Mouse (Mus musculus) neural tube, embryonic 12.5 days (tissue): ENCODE measurements at regions not wholly inside any gene's neighbourhood (a gene's known extent, or its start where the extent isn't known, plus 50 kb on each side); places are given as distances from the start of the nearest gene placed in this dataset.

Experiments used
- ATAC-seq: fragments of 200-750 bp; cut with Nextera tagmentation; 2 replicates; pipeline ENCODE4 v1.8.0; 2017; ENCODE audit warnings: low read depth, mild to moderate bottlenecking, moderate TSS enrichment, moderate library complexity; ENCODE audit not compliant: low FRiP score
- H3K27ac ChIP-seq: fragments of 300-500 bp; sonication (generic); 2 replicates; pipeline ENCODE4 v1.5.1; 2016
- H3K27me3 ChIP-seq: fragments of 300-500 bp; sonication (generic); replicated peaks from 2 replicates; pipeline ENCODE4 v1.6.1; 2016; ENCODE audit warnings: mild to moderate bottlenecking
- H3K36me3 ChIP-seq: fragments of 300-500 bp; sonication (generic); 2 replicates; pipeline ENCODE4 v1.6.1; 2016; ENCODE audit warnings: mild to moderate bottlenecking
- H3K4me1 ChIP-seq: fragments of 300-500 bp; sonication (generic); 2 replicates; pipeline ENCODE4 v1.6.1; 2016
- H3K4me2 ChIP-seq: fragments of 300-500 bp; sonication (generic); replicated peaks from 2 replicates; pipeline ENCODE4 v1.6.1; 2016; ENCODE audit warnings: mild to moderate bottlenecking
- H3K4me3 ChIP-seq: fragments of 300-500 bp; sonication (generic); 2 replicates; pipeline ENCODE4 v1.5.1; 2016
- H3K9ac ChIP-seq: fragments of 300-500 bp; sonication (generic); 2 replicates; pipeline ENCODE4 v1.6.1; 2016; ENCODE audit warnings: mild to moderate bottlenecking
- H3K9me3 ChIP-seq: fragments of 300-500 bp; sonication (generic); 2 replicates; pipeline ENCODE4 v1.6.1; 2016; ENCODE audit warnings: mild to moderate bottlenecking
- WGBS: fragments of 180-500 bp; shearing (Covaris S2); methylation state at CpG from one replicate; pipeline ENCODE4 v1.1.7; 2016; 5-methylcytosine and 5-hydroxymethylcytosine counted together

GRCm38 (mm10) chr16:29001249-29001648 is 71.8 kb upstream of the Mb21d2 start:
- H3K4me3 ChIP-seq: no peak overlapping the region
- ATAC-seq: no peak
- WGBS: 80% methylated on average over 9 of the region's 9 CpGs
- H3K27me3 ChIP-seq: no peaks in the 10 kb centered on the region
- H3K27ac ChIP-seq: no peak overlapping the region
- H3K4me1 ChIP-seq: no peaks in the 10 kb centered on the region
- H3K4me2 ChIP-seq: no peak overlapping the region
- no peaks in the 10 kb centered on the region for H3K9me3 ChIP-seq
- no peak overlapping the region for H3K9ac ChIP-seq
- H3K36me3 ChIP-seq: no peaks in the 10 kb centered on the region

GRCm38 (mm10) chr16:28999641-29000040 is 70.2 kb upstream of the Mb21d2 start:
- no peaks in the 10 kb centered on the region for H3K4me1 ChIP-seq
- no peaks in the 10 kb centered on the region for H3K27me3 ChIP-seq
- WGBS: 91% methylated on average over 4 of the region's 4 CpGs
- no peak overlapping the region for H3K9ac ChIP-seq
- H3K36me3 ChIP-seq: no peaks in the 10 kb centered on the region
- no peak overlapping the region for H3K27ac ChIP-seq
- no peaks in the 10 kb centered on the region for H3K9me3 ChIP-seq
- no peak overlapping the region for H3K4me3 ChIP-seq
- H3K4me2 ChIP-seq: no peak overlapping the region
- no peak for ATAC-seq

- 87% methylated on average over 3 of the region's 3 CpGs for WGBS
- no peaks in the 10 kb centered on the region for H3K36me3 ChIP-seq
Observed at GRCm38 (mm10) chr16:28996629-28997028, 67.2 kb upstream of the Mb21d2 start.

GRCm38 (mm10) chr16:28990666-28991065 is 61.2 kb upstream of the Mb21d2 start:
- Histone ChIP-seq H3K36me3 (no peaks in the 10 kb centered on the region), H3K9me3 (0 out of 2 replicates have a peak, but pooled peaks cover 3% of the 10 kb centered on the region), H3K4me2 (no peak overlapping the region), H3K4me1 (no peaks in the 10 kb centered on the region), H3K9ac (no peak overlapping the region), H3K27ac (no peak overlapping the region), H3K27me3 (no peaks in the 10 kb centered on the region), H3K4me3 (no peak overlapping the region)
- 91% methylated on average over 3 of the region's 3 CpGs for WGBS
- no peak for ATAC-seq

More at GRCm38 (mm10) chr16:28996629-28997028, 67.2 kb upstream of the Mb21d2 start:
- H3K27me3 ChIP-seq: no peaks in the 10 kb centered on the region
- no peaks in the 10 kb centered on the region for H3K4me1 ChIP-seq
- ATAC-seq: no peak
- no peak overlapping the region for H3K9ac ChIP-seq
- 0 out of 2 replicates have a peak, but pooled peaks cover 3% of the 10 kb centered on the region for H3K9me3 ChIP-seq
- no peak overlapping the region for H3K4me3 ChIP-seq
- no peak overlapping the region for H3K27ac ChIP-seq
- no peak overlapping the region for H3K4me2 ChIP-seq

GRCm38 (mm10) chr16:28984931-28985330 is 55.5 kb upstream of the Mb21d2 start:
- Histone ChIP-seq H3K9ac (no peak overlapping the region), H3K4me2 (no peak overlapping the region), H3K9me3 (no peaks in the 10 kb centered on the region), H3K27me3 (no peaks in the 10 kb centered on the region), H3K4me3 (no peak overlapping the region), H3K27ac (no peak overlapping the region), H3K36me3 (no peaks in the 10 kb centered on the region), H3K4me1 (no peaks in the 10 kb centered on the region)
- ATAC-seq: no peak
- WGBS: 37% methylated on average over 6 of the region's 6 CpGs

- WGBS: 77% methylated on average over 7 of the region's 7 CpGs
- Histone ChIP-seq H3K4me2 (no peak overlapping the region), H3K4me3 (no peak overlapping the region), H3K36me3 (no peaks in the 10 kb centered on the region), H3K27me3 (no peaks in the 10 kb centered on the region), H3K4me1 (no peaks in the 10 kb centered on the region), H3K9ac (no peak overlapping the region), H3K27ac (no peak overlapping the region), H3K9me3 (no peaks in the 10 kb centered on the region)
- no peak for ATAC-seq
Observed at GRCm38 (mm10) chr16:28982901-28983300, 53.4 kb upstream of the Mb21d2 start.
